Mouse (Mus musculus): Measurements from ENCODE around the gene Col9a2. TPM values are rescaled to one million over a fixed set of nuclear protein-coding genes. Genes with fewer than 3 reads are reported as not detected.

The Col9a2 gene
- polyA plus RNA-seq, 1 experiment from 2014 or later, result 16.7 TPM

DNA sequence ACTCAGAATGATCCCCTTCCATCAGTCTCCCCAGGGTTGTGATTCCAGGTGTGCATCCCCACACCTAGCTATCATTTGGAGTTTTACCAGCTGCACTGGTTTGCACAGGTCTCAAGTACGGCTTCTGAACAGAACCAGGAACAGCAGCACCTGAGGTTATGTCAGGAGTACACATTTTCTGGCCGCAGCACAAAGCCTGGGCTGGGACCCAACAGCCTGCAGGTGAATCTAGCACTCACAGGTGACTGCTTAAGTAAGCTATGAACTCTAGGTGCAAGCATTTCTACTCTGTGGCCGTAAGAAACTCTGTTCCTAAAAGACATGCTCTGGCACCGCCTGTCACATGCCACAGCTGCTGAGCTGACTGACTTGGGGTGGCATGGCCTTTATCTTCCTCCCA lies 51.0 kb downstream of the Col9a2 start:
- Histone ChIP-seq H3K9me3 (replicated peaks; ENCODE audit: control insufficient read depth, low read length, poor library complexity, severe bottlenecking) (no peaks in the 10 kb centered on the region), H3K4me3 (ENCODE audit: low read depth, low read length) (no peak overlapping the region), H3K27me3 (ENCODE audit: control insufficient read depth, insufficient read depth, low read depth, low read length) (no peaks in the 10 kb centered on the region), H3K4me2 (ENCODE audit: low read length) (no peak overlapping the region), H3K9ac (ENCODE audit: low read depth, low read length) (no peak overlapping the region), H3K4me1 (ENCODE audit: control insufficient read depth, insufficient read depth, low read length) (no peaks in the 10 kb centered on the region), H3K27ac (ENCODE audit: low read length) (no peak overlapping the region), H3K36me3 (ENCODE audit: control insufficient read depth, insufficient read depth, low read length) (peaks cover 33% of the 10 kb centered on the region)
- ATAC-seq, result no peak
- 93% methylated on average over 4 of the region's 4 CpGs for WGBS

- under 1% methylated on average over 39 of the region's 39 CpGs for WGBS
- Histone ChIP-seq H3K36me3 (ENCODE audit: control insufficient read depth, insufficient read depth, low read length) (peaks cover 8% of the 10 kb centered on the region; the same call in 1 of the 2 replicates), H3K4me1 (ENCODE audit: control insufficient read depth, insufficient read depth, low read length) (peaks cover 16% of the 10 kb centered on the region), H3K4me3 (ENCODE audit: low read depth, low read length) (peak within 1 kb of the TSS; percentile 61), H3K27me3 (ENCODE audit: control insufficient read depth, insufficient read depth, low read depth, low read length) (no peaks in the 10 kb centered on the region), H3K4me2 (ENCODE audit: low read length) (peak within 1 kb of the TSS; percentile 77), H3K27ac (ENCODE audit: low read length) (peak within 1 kb of the TSS; percentile 63), H3K9ac (ENCODE audit: low read depth, low read length) (peak within 1 kb of the TSS; percentile 69), H3K9me3 (replicated peaks; ENCODE audit: control insufficient read depth, low read length, poor library complexity, severe bottlenecking) (no peaks in the 10 kb centered on the region)
- ATAC-seq, result peak; percentile 96
These were observed 58.6 kb downstream of the Col9a2 start, which contains the start of gene Zmpste24 for GRCm38 (mm10) chr4:121097650-121098378. Zmpste24 (minus strand) TSS chr4:121098241.

DNA sequence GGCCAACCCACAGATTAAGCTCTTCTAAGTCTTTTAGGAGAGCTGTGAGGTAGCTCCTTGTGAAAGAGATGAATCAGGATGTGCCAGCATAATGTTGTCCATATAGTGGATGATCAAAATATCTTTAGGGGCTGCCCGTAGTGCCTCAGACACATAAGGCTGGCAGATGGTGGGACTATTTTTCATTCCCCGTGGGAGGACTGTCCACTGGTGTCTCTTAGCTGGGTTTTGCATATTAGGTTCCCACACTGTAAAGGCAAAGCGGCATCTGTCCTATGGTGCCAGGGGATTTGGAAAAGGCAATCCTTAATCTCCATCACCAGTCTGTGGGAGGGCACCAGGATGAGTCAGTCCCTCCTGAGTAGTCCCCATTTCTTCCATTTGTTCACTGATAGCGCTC lies 64.1 kb downstream of the Col9a2 start:
- Histone ChIP-seq H3K27me3 (ENCODE audit: control insufficient read depth, insufficient read depth, low read depth, low read length) (no peaks in the 10 kb centered on the region), H3K9ac (ENCODE audit: low read depth, low read length) (no peak overlapping the region), H3K4me2 (ENCODE audit: low read length) (no peak overlapping the region), H3K27ac (ENCODE audit: low read length) (no peak overlapping the region), H3K9me3 (replicated peaks; ENCODE audit: control insufficient read depth, low read length, poor library complexity, severe bottlenecking) (no peaks in the 10 kb centered on the region), H3K4me1 (ENCODE audit: control insufficient read depth, insufficient read depth, low read length) (peaks cover 2% of the 10 kb centered on the region; the same call in 1 of the 2 replicates), H3K36me3 (ENCODE audit: control insufficient read depth, insufficient read depth, low read length) (no peaks in the 10 kb centered on the region), H3K4me3 (ENCODE audit: low read depth, low read length) (no peak overlapping the region)
- WGBS, result 84% methylated on average over 4 of the region's 4 CpGs
- ATAC-seq, result no peak

Other genes with a start within 250 kb of the Col9a2 start
- 74.4 and 75.3 TPM in 2 replicates for gene Nfyc, start 207.8 kb upstream of the Col9a2 start, polyA plus RNA-seq (2015; fragmentation: Nextera tagmentation; extraction: Ambion mirVana)
- gene Rims3, start 184.6 kb upstream of the Col9a2 start, polyA plus RNA-seq (2015; fragmentation: Nextera tagmentation; extraction: Ambion mirVana), result 30.6 and 35.4 TPM in 2 replicates
- 32.2 and 35.7 TPM in 2 replicates for gene Exo5, start 114.4 kb upstream of the Col9a2 start, polyA plus RNA-seq (2015; fragmentation: Nextera tagmentation; extraction: Ambion mirVana)
- 5.8 and 7.2 TPM in 2 replicates for gene Zfp69, start 87.7 kb upstream of the Col9a2 start, polyA plus RNA-seq (2015; fragmentation: Nextera tagmentation; extraction: Ambion mirVana)
- gene Smap2, start 22.1 kb upstream of the Col9a2 start, polyA plus RNA-seq (2015; fragmentation: Nextera tagmentation; extraction: Ambion mirVana), result 41.1 and 43.2 TPM in 2 replicates
- 23.2 and 25.4 TPM in 2 replicates for gene Zmpste24, start 58.9 kb downstream of the Col9a2 start, polyA plus RNA-seq (2015; fragmentation: Nextera tagmentation; extraction: Ambion mirVana)
- gene Tmco2, start 69.8 kb downstream of the Col9a2 start, polyA plus RNA-seq (2015; fragmentation: Nextera tagmentation; extraction: Ambion mirVana), result not detected in 2 replicates
- gene Rlf, start 175.7 kb downstream of the Col9a2 start, polyA plus RNA-seq (2015; fragmentation: Nextera tagmentation; extraction: Ambion mirVana), result 29.3 and 33.4 TPM in 2 replicates

Measured in midbrain, embryonic 16.5 days (tissue).